Mouse (Mus musculus) adrenal gland, postnatal 36 days (tissue): Measurements from ENCODE around the gene Ndrg3. TPM values are rescaled to one million over a fixed set of nuclear protein-coding genes. Genes with fewer than 3 reads are reported as not detected.
"Not testable (repeated sequence)": the region's sequence is repeated elsewhere in the genome, so short reads cannot be mapped to it uniquely, and the experiment has no call there.

Experiments
- DNase-seq, 2 experiments: peaks; one replicate each; pipeline ENCODE4 v3.0.0; 2021; ENCODE audit warnings: mixed read lengths in 1 of 2
- total RNA-seq, 2 experiments: library from RNA; stranded (reverse); gene quantifications; 2 replicates each; pipeline ENCODE4 v1.2.3; 2021

The Ndrg3 gene
- total RNA-seq, 2 experiments from 2014 or later = 59.8 to 64.1 TPM

DNA sequence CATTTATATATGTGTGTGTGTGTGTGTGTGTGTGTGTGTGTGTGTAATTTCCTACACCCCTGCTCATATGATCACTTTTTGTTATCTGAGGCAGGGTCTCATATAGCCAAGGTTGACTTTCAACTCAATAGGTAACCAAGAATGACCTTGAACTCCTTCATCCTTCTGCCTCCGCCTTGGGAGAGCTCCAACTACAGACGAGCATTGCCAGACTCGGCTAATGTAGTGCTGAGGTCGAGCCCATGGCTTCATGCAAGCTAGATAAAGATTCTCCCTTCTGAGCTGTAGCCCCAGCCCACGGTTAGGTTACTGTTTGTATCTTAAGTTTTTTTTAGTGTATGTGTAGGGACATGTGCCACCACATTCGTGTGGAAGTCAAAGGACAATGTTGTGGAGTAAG lies 90.0 kb downstream of the Ndrg3 start:
- no peak for DNase-seq

DNA sequence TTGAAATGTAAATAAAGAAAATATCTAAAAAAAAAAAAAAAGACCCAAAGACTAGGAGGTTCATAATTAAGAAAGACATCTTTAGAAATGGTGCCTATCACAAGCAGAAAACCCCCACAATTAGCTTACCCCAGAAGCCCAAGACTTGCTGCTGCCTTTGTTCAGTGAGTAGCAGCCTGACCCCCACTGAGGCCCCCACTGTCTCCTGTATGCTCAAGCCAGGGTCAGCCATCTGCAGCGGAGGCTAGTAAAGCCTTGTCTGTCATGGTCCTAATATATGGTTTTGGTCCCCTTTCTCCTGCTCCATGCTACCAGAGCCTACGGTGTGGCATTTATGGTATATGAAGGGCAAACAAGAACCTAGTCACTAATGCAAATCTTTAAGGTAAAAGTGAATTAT lies 90.5 kb downstream of the Ndrg3 start:
- DNase-seq = no peak

DNA sequence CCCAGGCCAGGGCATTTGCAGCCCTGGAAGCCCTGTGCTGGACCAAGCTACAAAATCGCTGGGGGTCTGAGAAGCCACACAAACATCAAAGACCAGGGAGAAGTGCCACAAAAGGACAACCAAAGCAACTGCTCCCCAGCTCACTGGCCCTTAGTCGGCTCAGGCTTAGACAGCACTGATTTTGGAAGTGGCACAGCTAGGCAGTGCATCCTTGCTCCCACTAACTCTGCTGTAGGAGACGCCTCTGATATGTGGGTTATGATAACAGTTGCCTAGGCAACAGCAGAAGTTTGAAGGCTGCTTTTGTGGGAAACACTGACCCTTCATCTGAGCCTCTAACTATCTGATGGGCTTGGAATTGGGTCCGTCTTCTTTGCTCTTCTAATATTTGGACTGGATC lies 92.7 kb downstream of the Ndrg3 start:
- DNase-seq = no peak

DNA sequence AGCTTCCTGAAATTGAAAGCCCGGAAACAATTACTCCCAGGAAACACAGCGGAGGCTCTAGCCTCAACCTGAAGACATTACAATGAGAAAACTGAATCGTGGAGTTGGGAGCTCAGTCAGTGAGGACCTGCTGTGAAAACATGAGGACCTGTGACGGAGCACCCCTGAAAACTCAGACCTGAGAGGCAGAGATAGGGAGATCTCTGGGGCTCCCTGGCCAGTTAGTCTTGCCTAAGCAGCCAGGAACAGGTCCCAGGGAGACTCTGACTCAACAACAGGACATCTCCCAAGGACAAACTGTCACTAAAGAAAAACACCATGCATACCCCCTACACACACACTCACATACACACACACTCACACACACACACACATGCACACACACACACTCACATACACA lies 93.5 kb downstream of the Ndrg3 start:
- DNase-seq = peak in 1 of 2 experiments; percentile 15

DNA sequence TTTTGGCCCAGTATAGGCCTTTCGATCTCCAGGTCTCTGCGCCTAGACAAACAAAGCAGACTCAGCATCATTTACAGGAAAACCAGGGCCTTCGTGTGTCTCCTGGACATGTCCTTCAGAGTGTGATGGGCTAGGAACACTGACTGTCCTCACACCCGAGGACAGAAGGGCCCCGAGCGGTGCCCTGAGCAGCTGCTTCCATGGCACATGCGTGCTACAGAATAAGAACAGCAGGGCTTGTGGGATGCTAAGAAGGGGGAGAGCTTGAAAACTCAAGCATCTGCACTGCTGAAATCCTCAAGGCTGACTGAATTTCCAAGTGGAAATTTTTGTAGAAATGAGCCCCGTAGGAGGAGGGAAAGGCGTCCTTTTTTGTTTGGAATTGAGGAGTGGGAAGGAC lies 94.8 kb downstream of the Ndrg3 start:
- DNase-seq = no peak

DNA sequence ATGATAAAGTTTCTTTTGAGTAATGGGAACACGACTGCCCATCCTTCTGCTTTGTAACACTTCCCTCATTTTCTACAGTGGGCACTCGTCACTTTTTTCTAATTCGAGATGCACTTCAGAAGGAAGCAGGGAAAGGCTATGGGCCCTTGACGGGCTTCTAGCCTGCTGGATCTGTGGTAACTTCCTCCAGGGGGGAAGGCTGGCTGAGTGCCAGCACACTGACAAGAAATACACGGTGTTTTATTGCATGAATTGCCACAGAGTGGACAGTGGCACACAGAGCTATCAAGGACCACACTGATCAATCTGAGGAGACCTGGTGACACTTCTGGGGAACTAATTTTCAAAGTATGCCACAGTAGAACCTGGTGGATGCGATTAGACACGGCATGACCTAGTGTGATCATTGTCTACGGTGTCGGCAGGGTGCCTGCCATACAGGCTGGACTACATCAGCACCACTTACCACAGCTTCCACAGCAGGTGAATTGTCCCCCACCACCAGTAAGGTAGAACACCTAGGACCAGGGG lies 95.4 kb downstream of the Ndrg3 start:
- DNase-seq = no peak

DNA sequence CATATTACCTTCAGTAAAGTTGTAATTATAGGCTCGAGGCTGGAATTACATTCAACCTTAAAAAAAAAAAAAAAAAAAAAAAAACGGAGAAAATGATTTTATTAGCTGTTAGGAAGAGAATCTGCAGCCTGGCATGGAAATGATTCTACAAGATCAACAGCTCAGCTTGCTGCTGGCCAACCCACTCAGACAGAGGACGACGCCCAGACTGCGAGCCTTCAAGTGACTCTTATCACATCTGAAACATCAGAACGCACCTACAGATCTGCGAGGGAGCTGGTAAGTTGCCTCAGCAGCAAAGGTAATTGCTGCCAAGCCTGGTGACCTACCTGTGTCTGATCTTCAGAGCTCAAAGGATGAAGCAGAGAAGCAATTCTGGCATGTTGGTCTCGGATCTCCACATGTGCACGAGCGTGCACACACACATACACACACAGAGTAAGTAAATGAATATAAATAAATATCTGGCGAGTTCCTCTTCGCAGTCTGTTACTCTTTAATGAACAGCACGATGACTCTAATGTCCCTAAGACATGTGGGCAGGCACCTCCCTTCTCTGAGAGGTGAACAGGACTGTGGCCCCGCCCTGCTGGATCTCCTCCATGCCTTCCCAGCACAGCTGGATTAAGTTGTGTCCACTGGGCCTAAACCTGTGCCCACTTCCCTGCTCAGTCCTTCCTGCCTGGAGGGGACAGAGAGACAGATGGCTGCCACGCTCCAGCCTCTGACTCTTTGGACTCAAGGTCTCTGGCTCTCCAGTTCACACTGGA lies 97.2 kb downstream of the Ndrg3 start:
- no peak for DNase-seq

DNA sequence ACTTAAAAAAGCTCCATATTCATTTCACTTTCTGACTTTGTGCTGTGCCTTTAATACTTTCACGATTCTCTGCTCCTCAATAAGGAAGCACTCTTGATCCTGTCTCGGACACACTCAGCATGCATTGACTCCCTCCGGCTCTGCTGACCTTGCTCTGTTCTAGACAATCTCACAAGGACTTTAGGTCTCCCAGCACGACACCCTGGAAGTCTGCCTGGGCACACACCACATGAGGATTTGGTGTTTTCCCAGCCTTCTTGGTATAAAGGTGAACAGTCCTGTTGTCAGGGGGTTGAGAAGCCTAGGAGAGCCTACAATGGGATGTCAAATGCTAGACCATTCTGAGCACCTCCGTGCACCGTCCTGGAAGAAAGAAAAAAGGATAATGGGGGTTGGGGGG lies 99.0 kb downstream of the Ndrg3 start:
- peak in 1 of 2 experiments; percentile 25 for DNase-seq

DNA sequence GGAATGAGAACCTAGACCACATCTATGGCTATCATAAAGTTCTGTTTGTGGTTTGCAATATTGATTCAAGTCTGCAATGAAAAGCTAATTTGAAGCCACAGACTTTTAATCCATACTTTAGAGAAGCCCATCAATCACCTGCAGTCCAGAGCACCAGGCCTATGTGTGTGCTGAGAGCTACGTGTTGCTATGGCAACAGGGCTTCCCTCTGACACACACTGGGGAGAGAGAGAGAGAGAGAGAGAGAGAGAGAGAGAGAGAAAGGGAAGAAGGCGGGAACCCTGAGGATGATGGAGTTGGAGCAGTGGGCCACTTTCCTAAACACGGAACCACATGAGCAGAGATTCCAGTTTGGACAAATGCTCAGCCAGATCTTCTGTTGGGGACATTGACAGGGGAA lies 99.6 kb downstream of the Ndrg3 start:
- no peak for DNase-seq

DNA sequence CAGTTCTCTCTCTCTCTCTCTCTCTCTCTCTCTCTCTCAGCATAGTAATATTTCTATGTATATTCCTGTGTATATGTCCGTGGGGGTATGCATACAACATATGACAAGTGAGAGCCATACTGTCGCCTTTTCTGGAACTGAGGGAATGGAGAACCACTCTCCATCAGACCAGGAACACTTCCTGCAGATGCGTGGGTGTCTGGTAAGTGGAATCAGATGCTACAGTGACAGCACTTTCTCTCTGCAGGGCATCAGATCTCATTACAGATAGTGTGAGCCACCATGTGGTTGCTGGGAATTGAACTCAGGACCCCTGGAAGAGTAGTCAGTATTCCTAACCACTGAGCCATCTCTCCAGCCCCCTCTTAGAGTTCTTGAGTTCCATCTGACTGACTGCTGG lies 103.4 kb downstream of the Ndrg3 start:
- DNase-seq = no peak

DNA sequence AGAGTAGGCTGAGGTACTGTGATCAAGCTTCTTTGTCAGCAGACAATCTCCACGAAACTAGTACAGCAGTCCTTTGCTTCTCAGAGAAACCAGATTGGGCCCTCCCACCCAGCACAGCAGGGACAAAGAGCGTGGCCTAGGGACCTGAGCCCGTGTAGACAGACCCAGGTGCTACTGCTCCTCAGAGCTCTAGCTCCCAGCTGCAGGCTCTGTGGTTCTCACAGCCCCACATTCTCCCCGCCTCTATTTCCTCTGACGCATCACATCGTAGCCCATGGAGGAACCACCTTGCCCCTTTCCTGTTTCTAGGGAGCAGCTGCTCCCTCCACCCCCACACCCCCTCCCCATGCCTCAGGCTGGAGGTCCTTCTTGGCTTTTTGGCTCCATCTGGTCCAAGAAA lies 104.8 kb downstream of the Ndrg3 start, which contains the start of gene Sla2:
Gene Sla2, minus strand, starts transcription at position 176 of the 400 bp plus-strand sequence.
- DNase-seq = no peak

DNA sequence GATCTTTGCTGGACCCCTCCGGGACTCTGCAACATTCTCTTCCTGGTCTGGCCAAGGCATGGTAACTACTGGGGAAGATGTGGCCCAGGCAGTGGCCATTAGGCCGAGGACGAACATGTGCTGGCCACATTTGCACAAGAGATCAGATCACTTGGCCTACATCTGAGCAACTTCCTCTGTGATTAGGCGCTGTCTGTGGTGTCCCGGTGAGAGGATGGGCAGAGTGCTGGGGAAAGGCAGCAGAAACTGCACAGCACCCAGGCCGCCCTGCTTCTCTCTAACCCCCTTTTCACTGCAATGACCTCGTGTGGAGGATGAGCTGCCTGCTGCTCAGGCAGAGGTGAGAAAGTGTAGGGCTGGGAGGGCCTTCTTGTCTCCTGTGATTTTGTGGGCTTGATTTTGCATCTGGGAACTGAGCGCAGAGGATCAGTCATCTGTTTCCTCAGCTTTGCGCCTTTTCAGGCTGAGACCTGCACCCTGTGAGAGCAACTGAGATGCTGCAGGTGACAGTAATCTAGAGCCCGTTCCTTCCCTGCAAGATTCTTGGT lies 105.7 kb downstream of the Ndrg3 start:
- DNase-seq = no peak

DNA sequence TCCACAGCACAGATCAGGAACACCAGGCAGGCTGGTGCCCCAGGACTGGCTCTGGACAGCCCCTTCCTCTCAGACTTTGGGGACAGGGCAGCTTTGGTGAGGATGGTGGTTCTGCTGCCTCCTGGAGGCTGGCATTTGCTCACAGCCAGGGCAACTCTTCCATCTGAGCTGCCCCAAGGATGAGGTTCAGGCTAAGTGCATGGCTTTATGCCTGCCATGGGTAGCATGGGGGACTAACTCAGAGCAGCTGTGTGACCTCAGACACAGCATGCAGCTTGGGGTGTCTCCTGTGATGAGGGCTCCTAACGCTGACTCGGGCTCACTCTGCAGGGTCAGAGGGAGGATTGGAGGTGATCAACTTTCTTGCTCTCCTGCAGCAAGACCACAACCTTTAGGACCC lies 106.2 kb downstream of the Ndrg3 start:
- DNase-seq = not testable (repeated sequence)

DNA sequence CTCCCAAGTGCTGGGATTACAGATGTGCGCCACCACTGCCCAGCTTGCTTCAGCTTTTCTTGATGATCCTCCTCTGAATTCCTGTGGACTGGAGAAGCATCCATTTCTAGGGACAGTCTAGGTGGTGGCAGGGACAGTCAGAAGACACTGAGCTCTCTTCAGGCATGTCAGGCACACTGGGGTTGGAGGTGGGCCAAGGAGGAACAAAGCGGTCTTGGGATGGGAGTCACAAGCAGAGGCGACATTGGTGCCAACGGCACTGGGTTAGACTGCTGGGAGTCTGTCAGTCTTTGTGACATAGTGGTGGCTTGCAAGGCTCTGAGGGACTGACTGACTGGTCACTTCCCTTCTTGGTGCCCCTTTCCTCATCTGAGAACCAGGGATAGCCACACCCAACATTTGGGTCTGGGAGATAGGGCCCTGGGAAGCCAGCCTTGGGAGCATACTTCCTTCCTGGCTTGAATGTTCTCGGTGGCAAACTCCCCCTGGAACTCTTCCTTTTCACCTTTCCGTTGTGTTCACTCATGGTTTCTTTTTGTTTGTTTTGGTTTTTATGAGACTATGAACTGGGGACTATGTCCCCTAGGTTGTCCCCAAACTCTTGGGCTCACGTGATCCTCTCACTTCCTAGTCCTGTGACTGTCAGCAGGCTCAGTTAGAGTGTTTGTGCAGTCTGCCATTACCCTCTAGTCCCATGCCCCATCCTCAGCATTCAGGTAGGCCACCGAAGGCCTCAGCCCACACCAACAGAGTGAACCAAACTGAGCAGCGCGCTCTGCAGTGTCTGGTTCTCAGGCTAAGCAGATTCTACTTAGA lies 107.3 kb downstream of the Ndrg3 start:
- DNase-seq = no peak

DNA sequence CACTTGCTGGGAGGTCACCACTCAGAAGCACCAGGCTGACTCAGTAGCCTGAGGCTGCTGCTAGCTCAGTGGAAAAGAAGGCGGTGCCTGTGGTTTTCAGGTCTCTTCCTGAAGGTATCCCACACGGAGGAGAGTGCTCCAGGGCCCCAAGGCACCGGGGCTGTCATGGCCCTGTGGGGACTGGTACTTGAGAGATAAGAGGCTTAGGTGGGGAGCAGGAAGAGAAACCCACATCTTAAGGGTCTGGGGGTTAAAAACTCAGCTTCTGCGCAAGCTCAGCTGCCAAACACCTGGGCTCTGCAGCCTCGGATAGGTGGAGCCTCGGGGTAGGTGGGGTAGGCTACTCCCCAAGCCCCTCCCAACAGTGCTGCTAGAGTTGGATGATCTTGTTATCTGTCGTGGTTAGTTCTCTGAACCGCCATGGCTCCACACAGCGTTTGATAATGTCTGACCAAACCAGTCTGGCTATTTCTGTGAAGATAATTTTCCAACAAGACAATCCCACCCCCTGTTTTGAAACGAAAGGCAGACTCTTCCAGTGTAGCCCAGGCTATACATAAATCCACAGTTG lies 109.3 kb downstream of the Ndrg3 start:
- no peak for DNase-seq

DNA sequence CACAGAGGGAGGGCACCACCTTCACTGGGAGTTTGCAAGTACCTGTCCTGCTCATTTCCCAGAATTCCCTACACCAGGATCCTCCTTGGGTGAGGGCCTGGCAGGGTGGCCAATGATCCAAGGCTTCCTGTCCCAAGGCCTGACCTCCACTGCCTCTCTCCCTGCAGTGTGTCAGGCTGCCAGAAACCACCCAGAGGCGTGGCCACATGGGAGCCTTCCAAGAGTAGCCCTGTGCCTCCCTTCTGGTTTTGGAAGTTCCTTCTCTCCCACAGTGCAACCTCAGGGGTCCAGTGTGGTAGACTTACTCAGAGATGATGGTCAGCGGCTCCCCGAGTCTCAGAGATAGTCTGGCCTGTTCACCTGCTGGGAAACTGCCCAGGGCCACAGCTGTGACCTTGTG lies 112.3 kb downstream of the Ndrg3 start:
- DNase-seq = peak; percentile 60 to 70

DNA sequence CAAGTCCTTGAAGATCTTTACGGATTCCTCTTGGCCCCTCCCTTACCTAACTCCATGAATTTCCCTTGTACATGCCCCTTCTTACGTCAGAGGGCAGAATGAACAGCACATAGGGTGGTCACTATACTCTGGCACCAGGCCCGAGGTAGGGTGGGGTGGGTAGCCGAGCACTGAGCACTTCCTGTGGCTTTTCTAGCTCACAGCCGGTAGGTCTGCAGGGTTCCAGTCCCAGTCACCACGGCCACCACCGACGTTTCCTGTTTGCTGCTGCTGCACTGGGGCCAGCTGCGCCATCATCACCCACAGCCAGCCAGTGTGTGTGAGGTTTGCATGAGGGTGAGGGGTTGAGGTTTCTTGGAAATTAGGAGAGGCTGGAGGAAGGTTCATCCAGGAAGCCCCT lies 114.1 kb downstream of the Ndrg3 start:
- DNase-seq = peak in 1 of 2 experiments; percentile 13

Other genes with a start within 250 kb of the Ndrg3 start
- gene Myl9, start 216.6 kb downstream of the Ndrg3 start, total RNA-seq = 10 to 100 TPM; 56.2 to 67.3 TPM
- gene Tgif2, start 152.0 kb downstream of the Ndrg3 start, total RNA-seq = 1 to 10 TPM; 3.9 to 4.4 TPM
- gene 4930518I15Rik, start 134.1 kb downstream of the Ndrg3 start, total RNA-seq = 1 to 10 TPM; 1.4 to 3.2 TPM
- gene Rab5if, start 128.9 kb downstream of the Ndrg3 start, total RNA-seq = 100 to 1,000 TPM; 244 to 346 TPM
- not detected for gene Sla2, start 104.9 kb downstream of the Ndrg3 start, total RNA-seq
- 1 to 10 TPM; 4.4 to 7.2 TPM for gene Dsn1, start 15.1 kb upstream of the Ndrg3 start, total RNA-seq
- 10 to 100 TPM; 36.3 to 38.7 TPM for gene Soga1, start 87.2 kb upstream of the Ndrg3 start, total RNA-seq
- gene Tldc2, start 95.0 kb upstream of the Ndrg3 start, total RNA-seq = not detected
- 10 to 100 TPM; 22.5 to 25.4 TPM for gene Samhd1, start 143.2 kb upstream of the Ndrg3 start, total RNA-seq
- 1 to 10 TPM; 5.7 to 5.9 TPM for gene Rbl1, start 212.5 kb upstream of the Ndrg3 start, total RNA-seq